ENCODE assay signal across 9 mouse cellular contexts in genomic region chr1:51530191-51530926, GRCm38 (mm10). TPM values are rescaled to one million over a fixed set of nuclear protein-coding genes. Genes with fewer than 3 reads are reported as not detected.
DNase-seq lines count a peak whose midpoint lies in the region; ATAC-seq and TF ChIP-seq lines count a peak whose summit lies in the region.
"Had no signal": no experiment of that assay in that cellular context is flagged by ENCODE, and none has a peak within 500 bp of the region (broad histone marks: within the 10 kb centered on the region; RNA-seq: fewer than 3 reads in every experiment).

No protein-coding gene starts in this region.

- H3K9me3 ChIP-seq in forebrain, postnatal 0 days (ENCODE audit: low read length), result no peaks in the 10 kb centered on the region
- H3K9me3 ChIP-seq: limb, embryonic 15.5 days had no signal

- intact Hi-C loops in left cerebral cortex, adult 2 months (cut with DNase I), result no loop called here
- intact Hi-C loops in left cerebral cortex, postnatal 36 days (cut with DNase I), result no loop called here

- WGBS in forebrain, postnatal 0 days, result 47% methylated on average over 9 of the region's 9 CpGs

- ATAC-seq in forebrain, postnatal 0 days, result no peak

- H3K36me3 ChIP-seq in forebrain, postnatal 0 days (ENCODE audit: insufficient read depth), result no peaks in the 10 kb centered on the region
- H3K36me3 ChIP-seq: limb, embryonic 15.5 days had no signal

- H3K4me3 ChIP-seq in forebrain, postnatal 0 days (ENCODE audit: low read depth, low read length), result no peak overlapping the region
- H3K4me3 ChIP-seq in left cerebral cortex, adult 2 months, result no peak overlapping the region
- H3K4me3 ChIP-seq: limb, embryonic 15.5 days had no signal

- no peak overlapping the region for H3K27ac ChIP-seq in forebrain, postnatal 0 days (ENCODE audit: low read depth, low read length)
- no peak overlapping the region for H3K27ac ChIP-seq in left cerebral cortex, adult 2 months
- H3K27ac ChIP-seq: limb, embryonic 15.5 days had no signal

- peak; percentile 10 for DNase-seq in ovary, postnatal 14 days (ENCODE audit: low spot score)
- no peak for DNase-seq in ovary, adult 18-20 months (ENCODE audit: low spot score)
- peak; percentile 70 for DNase-seq in embryo, embryonic 10 days (ENCODE audit: low spot score)
- peak; percentile 66 to 86 for DNase-seq in kidney, postnatal 25 days
- DNase-seq in urinary bladder, adult 2 months (ENCODE audit: low spot score), result peak; percentile 40
- DNase-seq in forebrain, postnatal 0 days, result no peak
- no peak for DNase-seq in left cerebral cortex, adult 2 months (ENCODE audit: extremely low spot score in 1 of 2, low spot score in 2 of 2)
- DNase-seq in left cerebral cortex, postnatal 36 days (ENCODE audit: low spot score in 2 of 2), result no peak

- H3K9ac ChIP-seq in forebrain, postnatal 0 days, result no peak overlapping the region
- H3K9ac ChIP-seq: limb, embryonic 15.5 days had no signal

- H3K4me2 ChIP-seq in forebrain, postnatal 0 days (ENCODE audit: low read depth), result no peak overlapping the region
- H3K4me2 ChIP-seq: limb, embryonic 15.5 days had no signal

- no peaks in the 10 kb centered on the region for H3K27me3 ChIP-seq in forebrain, postnatal 0 days (ENCODE audit: insufficient read depth, low read length)
- H3K27me3 ChIP-seq: limb, embryonic 15.5 days had no signal

- TF ChIP-seq CTCF in forebrain, postnatal 0 days (IDR thresholded peaks at IDR 0.05; ENCODE audit: low read depth), result no peak
- no peak for TF ChIP-seq CTCF in left cerebral cortex, adult 2 months (IDR thresholded peaks at IDR 0.05)

- no peaks in the 10 kb centered on the region for H3K4me1 ChIP-seq in forebrain, postnatal 0 days (ENCODE audit: insufficient read depth)
- H3K4me1 ChIP-seq: limb, embryonic 15.5 days had no signal

RNA-seq across cellular contexts. Expression of gene Nabp1, which starts 52.1 kb away (rescaled TPM):
- polyA plus RNA-seq in urinary bladder, adult 2 months (2012; rRNA removed), result 125 and 153 TPM in 2 replicates
- total RNA-seq in forebrain, postnatal 0 days (2014; rRNA removed), result 7.5 and 8.2 TPM in 2 replicates
- polyA plus RNA-seq in forebrain, postnatal 0 days (2015; fragmentation: Nextera tagmentation; extraction: Ambion mirVana), result 3.4 and 6.3 TPM in 2 replicates
- 10 to 100 TPM; 13.6 to 14.6 TPM for total RNA-seq in left cerebral cortex, adult 2 months (2021)
- 10 to 100 TPM; 14.9 to 17.7 TPM for total RNA-seq in left cerebral cortex, postnatal 36 days (2021)

Comparison
In these comparisons a context has a peak if more than half of its experiments do, and no peak if none do; other contexts are left out.
1. DNase-seq: peak in ovary, postnatal 14 days (single experiment), embryo, embryonic 10 days (single experiment), kidney, postnatal 25 days (2 of 2) and urinary bladder, adult 2 months (single experiment); none in ovary, adult 18-20 months (single experiment), forebrain, postnatal 0 days (single experiment), left cerebral cortex, adult 2 months (0 of 2) and left cerebral cortex, postnatal 36 days (0 of 2).